Mouse (Mus musculus): ENCODE measurements around the gene Naa35. TPM values are rescaled to one million over a fixed set of nuclear protein-coding genes. Genes with fewer than 3 reads are reported as not detected.

The Naa35 gene
- polyA plus RNA-seq, 1 experiment from 2014 or later = 102 TPM

- no peaks in the 10 kb centered on the region for H3K27me3 ChIP-seq (ENCODE audit: control insufficient read depth, insufficient read depth, low read length)
- no peak overlapping the region for H3K9ac ChIP-seq (ENCODE audit: low read length)
- WGBS = 81% methylated on average over 5 of the region's 5 CpGs
- DNase-seq (ENCODE audit: low spot score) = no peak
- H3K36me3 ChIP-seq (ENCODE audit: control insufficient read depth, insufficient read depth, low read length) = peaks cover 12% of the 10 kb centered on the region
- no peak overlapping the region for H3K27ac ChIP-seq (replicated peaks; ENCODE audit: low read depth, low read length)
- H3K4me1 ChIP-seq (ENCODE audit: control insufficient read depth, insufficient read depth, low read length) = 0 out of 2 replicates have a peak, but pooled peaks cover 4% of the 10 kb centered on the region
- no peaks in the 10 kb centered on the region for H3K9me3 ChIP-seq (ENCODE audit: control insufficient read depth, low read length)
- ATAC-seq (ENCODE audit: insufficient number of reproducible peaks, low FRiP score, low TSS enrichment, low read depth) = no peak
- H3K4me2 ChIP-seq (ENCODE audit: low read depth, severe bottlenecking) = no peak overlapping the region
- H3K4me3 ChIP-seq (ENCODE audit: low read depth, low read length) = no peak overlapping the region
Measured at GRCm38 (mm10) chr13:59657781-59658180, 72.7 kb downstream of the Naa35 start.

- Histone ChIP-seq H3K4me2 (ENCODE audit: low read depth, severe bottlenecking) (no peak overlapping the region), H3K27ac (replicated peaks; ENCODE audit: low read depth, low read length) (no peak overlapping the region), H3K4me1 (ENCODE audit: control insufficient read depth, insufficient read depth, low read length) (0 out of 2 replicates have a peak, but pooled peaks cover 4% of the 10 kb centered on the region), H3K4me3 (ENCODE audit: low read depth, low read length) (no peak overlapping the region), H3K9me3 (ENCODE audit: control insufficient read depth, low read length) (no peaks in the 10 kb centered on the region), H3K36me3 (ENCODE audit: control insufficient read depth, insufficient read depth, low read length) (peaks cover 26% of the 10 kb centered on the region), H3K27me3 (ENCODE audit: control insufficient read depth, insufficient read depth, low read length) (no peaks in the 10 kb centered on the region), H3K9ac (ENCODE audit: low read length) (no peak overlapping the region)
- DNase-seq (ENCODE audit: low spot score) (no peak), ATAC-seq (ENCODE audit: insufficient number of reproducible peaks, low FRiP score, low TSS enrichment, low read depth) (no peak)
- WGBS = 91% methylated on average over 3 of the region's 3 CpGs
Measured at GRCm38 (mm10) chr13:59660371-59660770, 75.3 kb downstream of the Naa35 start.

- Histone ChIP-seq H3K27ac (replicated peaks; ENCODE audit: low read depth, low read length) (no peak overlapping the region), H3K4me1 (ENCODE audit: control insufficient read depth, insufficient read depth, low read length) (0 out of 2 replicates have a peak, but pooled peaks cover 4% of the 10 kb centered on the region), H3K9me3 (ENCODE audit: control insufficient read depth, low read length) (no peaks in the 10 kb centered on the region), H3K9ac (ENCODE audit: low read length) (no peak overlapping the region), H3K36me3 (ENCODE audit: control insufficient read depth, insufficient read depth, low read length) (peaks cover 27% of the 10 kb centered on the region), H3K27me3 (ENCODE audit: control insufficient read depth, insufficient read depth, low read length) (no peaks in the 10 kb centered on the region), H3K4me3 (ENCODE audit: low read depth, low read length) (no peak overlapping the region), H3K4me2 (ENCODE audit: low read depth, severe bottlenecking) (no peak overlapping the region)
- DNase-seq (ENCODE audit: low spot score) (no peak), ATAC-seq (ENCODE audit: insufficient number of reproducible peaks, low FRiP score, low TSS enrichment, low read depth) (no peak)
- WGBS = 93% methylated on average over 8 of the region's 8 CpGs
Measured at GRCm38 (mm10) chr13:59661387-59661786, 76.3 kb downstream of the Naa35 start.

- H3K4me2 ChIP-seq (ENCODE audit: low read depth, severe bottlenecking) = no peak overlapping the region
- peaks cover 27% of the 10 kb centered on the region for H3K36me3 ChIP-seq (ENCODE audit: control insufficient read depth, insufficient read depth, low read length)
- H3K27ac ChIP-seq (replicated peaks; ENCODE audit: low read depth, low read length) = no peak overlapping the region
- DNase-seq (ENCODE audit: low spot score) (no peak), ATAC-seq (ENCODE audit: insufficient number of reproducible peaks, low FRiP score, low TSS enrichment, low read depth) (no peak)
- 93% methylated on average over 12 of the region's 12 CpGs for WGBS
- no peaks in the 10 kb centered on the region for H3K9me3 ChIP-seq (ENCODE audit: control insufficient read depth, low read length)
- 0 out of 2 replicates have a peak, but pooled peaks cover under 1% of the 10 kb centered on the region for H3K4me1 ChIP-seq (ENCODE audit: control insufficient read depth, insufficient read depth, low read length)
- H3K27me3 ChIP-seq (ENCODE audit: control insufficient read depth, insufficient read depth, low read length) = no peaks in the 10 kb centered on the region
- no peak overlapping the region for H3K9ac ChIP-seq (ENCODE audit: low read length)
- H3K4me3 ChIP-seq (ENCODE audit: low read depth, low read length) = no peak overlapping the region
Measured at GRCm38 (mm10) chr13:59661966-59662365, 76.9 kb downstream of the Naa35 start.

- no peak for ATAC-seq (ENCODE audit: insufficient number of reproducible peaks, low FRiP score, low TSS enrichment, low read depth)
- peaks cover 23% of the 10 kb centered on the region for H3K36me3 ChIP-seq (ENCODE audit: control insufficient read depth, insufficient read depth, low read length)
- no peak overlapping the region for H3K4me2 ChIP-seq (ENCODE audit: low read depth, severe bottlenecking)
- no peak overlapping the region for H3K4me3 ChIP-seq (ENCODE audit: low read depth, low read length)
- H3K9ac ChIP-seq (ENCODE audit: low read length) = no peak overlapping the region
- H3K4me1 ChIP-seq (ENCODE audit: control insufficient read depth, insufficient read depth, low read length) = no peaks in the 10 kb centered on the region
- no peak for DNase-seq (ENCODE audit: low spot score)
- H3K27me3 ChIP-seq (ENCODE audit: control insufficient read depth, insufficient read depth, low read length) = no peaks in the 10 kb centered on the region
- H3K9me3 ChIP-seq (ENCODE audit: control insufficient read depth, low read length) = no peaks in the 10 kb centered on the region
- WGBS = 94% methylated on average over 19 of the region's 19 CpGs
- H3K27ac ChIP-seq (replicated peaks; ENCODE audit: low read depth, low read length) = no peak overlapping the region
Measured at GRCm38 (mm10) chr13:59663939-59664712, 79.1 kb downstream of the Naa35 start.

- H3K4me2 ChIP-seq (ENCODE audit: low read depth, severe bottlenecking) = no peak overlapping the region
- no peaks in the 10 kb centered on the region for H3K9me3 ChIP-seq (ENCODE audit: control insufficient read depth, low read length)
- H3K36me3 ChIP-seq (ENCODE audit: control insufficient read depth, insufficient read depth, low read length) = peaks cover 19% of the 10 kb centered on the region
- H3K27ac ChIP-seq (replicated peaks; ENCODE audit: low read depth, low read length) = no peak overlapping the region
- WGBS = 90% methylated on average over 5 of the region's 5 CpGs
- DNase-seq (ENCODE audit: low spot score) (no peak), ATAC-seq (ENCODE audit: insufficient number of reproducible peaks, low FRiP score, low TSS enrichment, low read depth) (no peak)
- H3K4me1 ChIP-seq (ENCODE audit: control insufficient read depth, insufficient read depth, low read length) = no peaks in the 10 kb centered on the region
- no peak overlapping the region for H3K9ac ChIP-seq (ENCODE audit: low read length)
- no peak overlapping the region for H3K4me3 ChIP-seq (ENCODE audit: low read depth, low read length)
- no peaks in the 10 kb centered on the region for H3K27me3 ChIP-seq (ENCODE audit: control insufficient read depth, insufficient read depth, low read length)
Measured at GRCm38 (mm10) chr13:59667763-59668162, 82.7 kb downstream of the Naa35 start.

- H3K4me3 ChIP-seq (ENCODE audit: low read depth, low read length) = no peak overlapping the region
- no peak for DNase-seq (ENCODE audit: low spot score)
- peaks cover 4% of the 10 kb centered on the region for H3K4me1 ChIP-seq (ENCODE audit: control insufficient read depth, insufficient read depth, low read length)
- H3K27me3 ChIP-seq (ENCODE audit: control insufficient read depth, insufficient read depth, low read length) = no peaks in the 10 kb centered on the region
- WGBS = 58% methylated on average over 11 of the region's 11 CpGs
- H3K4me2 ChIP-seq (ENCODE audit: low read depth, severe bottlenecking) = no peak overlapping the region
- H3K36me3 ChIP-seq (ENCODE audit: control insufficient read depth, insufficient read depth, low read length) = peaks cover 15% of the 10 kb centered on the region; the same call in 1 of the 2 replicates
- H3K9me3 ChIP-seq (ENCODE audit: control insufficient read depth, low read length) = no peaks in the 10 kb centered on the region
- no peak overlapping the region for H3K9ac ChIP-seq (ENCODE audit: low read length)
- no peak for ATAC-seq (ENCODE audit: insufficient number of reproducible peaks, low FRiP score, low TSS enrichment, low read depth)
- no peak overlapping the region for H3K27ac ChIP-seq (replicated peaks; ENCODE audit: low read depth, low read length)
Measured at GRCm38 (mm10) chr13:59668501-59669093, 83.5 kb downstream of the Naa35 start.

- Histone ChIP-seq H3K4me1 (ENCODE audit: control insufficient read depth, insufficient read depth, low read length) (peaks cover 6% of the 10 kb centered on the region), H3K4me2 (ENCODE audit: low read depth, severe bottlenecking) (no peak overlapping the region), H3K9me3 (ENCODE audit: control insufficient read depth, low read length) (no peaks in the 10 kb centered on the region), H3K9ac (ENCODE audit: low read length) (no peak overlapping the region), H3K27ac (replicated peaks; ENCODE audit: low read depth, low read length) (no peak overlapping the region), H3K27me3 (ENCODE audit: control insufficient read depth, insufficient read depth, low read length) (no peaks in the 10 kb centered on the region), H3K4me3 (ENCODE audit: low read depth, low read length) (no peak overlapping the region), H3K36me3 (ENCODE audit: control insufficient read depth, insufficient read depth, low read length) (peaks cover 6% of the 10 kb centered on the region; the same call in 1 of the 2 replicates)
- no peak for ATAC-seq (ENCODE audit: insufficient number of reproducible peaks, low FRiP score, low TSS enrichment, low read depth)
- WGBS = 89% methylated on average over 10 of the region's 10 CpGs
- DNase-seq (ENCODE audit: low spot score) = no peak
Measured at GRCm38 (mm10) chr13:59669946-59670345, 84.9 kb downstream of the Naa35 start.

Measured in limb, embryonic 11.5 days (tissue).